Mouse (Mus musculus): Measurements from ENCODE around the gene Fam221b.

DNA sequence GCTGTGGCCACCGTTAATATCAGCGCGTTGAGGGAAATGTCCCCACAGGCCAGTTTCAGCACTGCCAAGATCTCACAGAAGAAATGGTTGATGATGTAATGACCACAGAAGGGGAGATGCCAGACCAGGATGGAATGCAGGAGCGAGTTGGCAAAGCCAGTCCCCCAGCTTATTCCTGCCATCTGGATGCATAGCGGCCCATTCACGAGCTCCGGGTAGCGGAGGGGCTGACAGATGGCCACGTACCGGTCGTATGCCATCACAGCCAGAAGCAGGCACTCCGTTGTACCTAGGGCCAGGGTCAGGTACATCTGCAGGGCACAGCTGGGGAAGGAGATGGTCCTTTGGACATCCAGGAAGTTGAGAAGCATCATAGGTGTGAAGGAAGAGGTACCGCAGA is 27.6 kb upstream of the Fam221b start:
- TF ChIP-seq POLR2A (IDR thresholded peaks at IDR 0.05; ENCODE audit: low read depth, low read length) (no peak), CTCF (conservative IDR thresholded peaks at IDR 0.05; ENCODE audit: insufficient read depth, insufficient read length, low read depth, low read length) (no peak)
